Mouse (Mus musculus): ENCODE results near the gene Fpgs.

Fpgs gene

DNA sequence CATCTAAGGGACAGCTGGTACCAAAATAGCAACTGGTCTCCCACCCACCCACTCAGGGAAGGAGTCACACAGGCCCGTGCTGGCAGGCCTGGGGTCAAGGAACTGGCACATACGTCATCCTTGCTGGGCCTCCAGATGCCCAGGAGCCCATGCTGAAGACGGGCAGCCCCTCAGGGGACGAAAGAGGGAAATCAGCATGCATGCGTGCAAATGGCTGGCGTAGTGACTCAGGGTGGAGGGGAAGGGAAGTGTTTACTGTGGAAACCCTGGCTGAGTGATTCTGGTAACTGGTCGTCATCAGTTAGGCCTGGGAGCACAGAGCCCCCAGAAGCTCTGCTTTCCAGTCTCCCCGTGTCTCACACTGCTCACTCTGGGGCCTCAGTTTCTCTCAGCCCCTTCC lies 38.6 kb downstream of the Fpgs start:
- no peak for DNase-seq

DNA sequence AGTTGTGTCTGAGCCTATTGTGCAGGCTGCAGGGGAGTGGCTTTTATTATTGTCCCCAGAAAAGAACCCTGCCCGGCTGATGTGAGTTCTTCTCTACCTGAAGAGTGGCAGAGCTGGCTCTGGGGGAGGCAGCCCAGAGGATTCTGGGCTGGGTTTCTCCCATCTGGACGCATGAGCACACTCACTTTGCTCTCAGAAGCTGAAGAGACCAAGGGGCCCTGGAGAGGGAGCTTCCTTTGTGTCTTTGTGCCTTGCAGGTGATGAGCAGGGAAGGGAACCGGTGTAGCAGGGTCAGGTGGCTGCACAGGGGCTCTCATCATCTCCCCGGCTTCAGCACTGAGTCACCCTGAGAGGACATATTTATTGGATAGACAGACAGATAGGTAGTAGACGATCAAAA lies 41.7 kb downstream of the Fpgs start:
- DNase-seq: no peak

- peak; percentile 78 for DNase-seq
These were observed 42.3 kb downstream of the Fpgs start for GRCm38 (mm10) chr2:32661509-32662107.

DNA sequence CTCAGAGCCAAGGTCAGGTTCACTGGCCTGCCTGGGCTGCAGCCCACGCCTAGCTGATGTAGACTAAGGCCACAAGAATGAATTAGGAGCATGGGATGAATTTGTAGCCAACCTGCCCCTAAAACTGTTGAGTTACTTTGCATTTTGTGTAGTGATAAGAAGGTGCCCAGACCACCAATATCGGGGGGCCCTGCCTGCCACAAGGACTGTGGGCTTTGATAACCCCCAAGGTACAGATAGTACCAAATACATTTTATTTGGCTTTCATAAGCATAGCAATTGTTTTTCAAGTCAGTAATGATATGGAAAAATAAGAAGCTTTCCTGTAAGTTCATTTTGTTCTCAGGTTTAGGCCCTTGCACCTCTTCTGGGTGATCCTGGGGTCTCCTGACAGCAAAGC lies 45.1 kb downstream of the Fpgs start:
- no peak for DNase-seq

DNA sequence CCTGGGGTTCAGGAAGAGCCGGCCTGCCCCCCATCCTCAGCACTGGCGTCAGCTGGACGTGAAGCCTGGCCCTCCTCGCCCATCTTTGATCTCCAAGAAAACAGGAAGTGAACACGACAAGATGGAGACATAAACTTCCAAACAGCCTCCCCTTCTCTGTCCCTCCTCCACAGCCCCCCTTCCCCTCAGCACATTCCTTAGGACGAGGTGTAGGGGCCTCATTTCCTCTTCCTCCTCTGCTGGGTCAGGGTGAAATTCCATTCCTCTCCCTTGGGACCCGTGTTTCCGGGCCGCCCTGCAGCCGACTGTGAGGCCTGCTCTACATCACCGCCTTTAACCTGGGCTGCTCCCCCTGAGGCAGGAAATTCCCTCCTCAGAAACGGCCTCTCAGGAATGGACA lies 48.1 kb downstream of the Fpgs start:
- DNase-seq: peak; percentile 87

DNA sequence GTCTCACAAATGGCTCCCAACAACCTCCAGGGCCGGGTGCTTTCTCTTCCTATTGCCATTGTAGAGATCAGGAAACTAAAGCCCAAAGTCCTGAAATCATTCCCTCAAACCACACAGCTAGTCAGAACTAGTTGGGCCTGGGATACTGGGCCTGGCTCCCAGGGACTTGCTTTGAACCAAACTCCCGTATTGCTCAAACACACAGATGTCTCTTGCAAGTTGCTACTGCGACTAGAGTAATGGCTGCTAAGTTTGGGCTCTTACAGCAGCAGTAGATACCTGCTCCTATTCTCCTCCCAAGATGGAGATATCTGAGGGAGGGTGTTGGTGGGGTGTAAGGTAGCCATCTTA lies 48.6 kb downstream of the Fpgs start:
- no peak for DNase-seq

DNA sequence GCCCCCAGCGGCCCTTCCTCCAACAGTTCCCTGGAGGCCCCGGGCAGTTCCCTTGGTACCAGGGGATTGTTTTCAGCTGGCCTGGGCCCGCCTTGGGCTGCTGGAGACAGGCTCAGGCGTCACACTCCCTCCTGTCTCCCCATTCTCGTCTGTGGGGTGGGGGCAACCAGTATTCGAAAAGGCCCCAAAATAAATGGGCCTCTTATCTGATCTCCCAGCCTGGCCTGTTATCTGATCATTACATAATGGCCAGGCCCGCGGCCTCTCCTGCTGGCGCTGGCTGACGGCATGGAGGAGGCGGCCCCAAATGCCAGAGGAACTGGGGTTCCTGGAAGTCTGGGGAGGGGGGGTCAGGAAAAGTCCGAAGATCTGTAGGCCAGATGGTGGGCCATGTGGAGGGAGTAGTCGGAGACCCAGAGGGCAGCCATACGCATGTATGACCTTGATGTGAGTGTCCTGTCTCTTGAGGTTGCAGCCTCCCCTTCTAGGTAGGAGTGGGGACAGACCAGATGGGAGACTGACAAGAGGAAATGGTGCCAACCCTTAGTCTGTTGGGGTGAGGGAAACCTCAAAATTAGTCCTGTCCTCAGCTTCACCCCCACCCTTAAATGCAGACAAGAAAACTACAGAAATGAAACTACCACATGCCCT lies 49.1 kb downstream of the Fpgs start:
- peak; percentile 57 for DNase-seq

GRCm38 (mm10) chr2:32653764-32654163 lies 50.2 kb downstream of the Fpgs start:
- no peak for DNase-seq

DNA sequence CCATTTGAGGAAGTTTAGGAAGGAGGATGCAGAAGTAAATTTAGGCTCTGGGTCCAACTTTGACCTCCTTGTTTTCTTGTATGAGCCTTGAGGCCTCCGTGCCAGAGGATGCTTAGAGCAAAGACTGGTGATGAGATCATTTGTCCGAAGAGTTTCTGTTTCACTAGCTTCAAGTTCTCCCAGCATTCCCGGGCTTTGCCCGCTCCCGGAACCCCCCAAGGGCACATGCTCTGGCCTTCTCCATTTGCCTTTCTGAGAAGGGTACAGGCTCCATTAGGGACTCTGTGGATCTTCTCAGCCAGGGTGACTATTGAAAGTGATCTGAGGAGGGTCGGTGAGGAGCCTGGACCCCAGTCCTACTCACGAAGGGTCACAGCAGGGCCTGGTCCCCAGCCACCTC lies 56.6 kb downstream of the Fpgs start:
- no peak for DNase-seq

DNA sequence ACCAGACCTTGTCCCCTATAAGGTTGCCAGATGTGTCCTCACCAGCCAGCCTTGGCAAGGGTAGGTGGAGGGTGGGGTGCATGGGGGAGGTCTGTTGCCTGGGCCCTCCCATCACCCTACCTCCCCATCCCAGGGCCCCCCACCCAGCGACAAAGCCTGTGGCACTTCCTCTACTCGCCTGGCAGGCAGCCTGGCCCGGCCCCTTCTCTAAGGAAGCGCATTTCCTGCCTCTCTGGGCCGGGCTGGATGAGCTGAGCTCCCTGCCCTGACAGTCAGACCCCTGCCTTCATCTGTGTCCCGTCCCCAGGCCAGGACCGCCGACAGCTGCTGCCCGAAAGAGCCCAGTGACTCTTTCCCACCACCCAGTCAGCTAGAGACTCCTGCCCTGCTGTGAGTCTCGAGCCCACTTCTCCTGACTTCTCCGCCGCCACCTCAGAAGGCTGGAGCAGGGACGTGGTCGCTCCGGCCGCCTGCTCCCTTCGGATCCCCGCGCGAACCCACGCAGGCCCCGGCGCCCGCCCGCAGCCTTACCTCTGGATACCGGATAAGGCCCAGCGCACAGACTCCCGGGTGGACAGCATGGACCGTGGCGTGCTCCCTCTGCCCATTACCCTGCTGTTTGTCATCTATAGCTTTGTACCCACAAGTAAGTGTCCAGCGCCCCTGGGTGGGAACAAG lies 57.4 kb downstream of the Fpgs start, which contains the start of gene Eng:
Gene Eng, plus strand, starts transcription at position 217 of the 678 bp plus-strand sequence.
- peak; percentile 91 for DNase-seq

- DNase-seq: no peak
These were observed 58.3 kb downstream of the Fpgs start for GRCm38 (mm10) chr2:32645647-32646046.

- DNase-seq: no peak
These were observed 59.0 kb downstream of the Fpgs start for GRCm38 (mm10) chr2:32644799-32645475.

- no peak for DNase-seq
These were observed 59.9 kb downstream of the Fpgs start for GRCm38 (mm10) chr2:32644083-32644482.

GRCm38 (mm10) chr2:32642813-32643212 lies 61.1 kb downstream of the Fpgs start:
- DNase-seq: peak; percentile 74

GRCm38 (mm10) chr2:32641810-32642209 lies 62.1 kb downstream of the Fpgs start:
- no peak for DNase-seq

DNA sequence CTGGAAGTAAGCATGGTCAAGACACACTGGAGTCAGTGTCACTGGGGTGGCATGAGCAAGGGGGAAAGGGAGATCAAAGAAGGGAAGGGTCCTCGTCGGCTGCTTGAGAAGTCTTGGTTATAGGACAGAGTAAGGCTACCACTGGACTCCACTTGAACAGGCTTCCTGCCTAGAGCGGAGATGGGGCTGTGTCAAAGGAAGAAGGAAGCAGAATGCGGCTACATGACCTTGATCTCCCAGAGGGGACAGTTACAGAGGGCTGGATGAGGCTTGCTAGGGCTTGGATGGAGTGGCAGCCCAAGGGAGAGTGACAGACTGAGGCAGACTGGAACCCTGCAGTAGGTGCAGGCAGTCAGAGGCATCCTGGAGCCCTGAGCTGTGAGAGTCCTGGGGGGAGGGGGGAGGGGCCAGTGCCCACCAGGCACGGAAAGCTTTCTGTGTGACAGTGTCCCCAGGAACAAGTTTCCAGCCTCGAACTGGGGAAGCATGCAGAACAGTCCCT lies 63.3 kb downstream of the Fpgs start:
- DNase-seq: no peak

DNA sequence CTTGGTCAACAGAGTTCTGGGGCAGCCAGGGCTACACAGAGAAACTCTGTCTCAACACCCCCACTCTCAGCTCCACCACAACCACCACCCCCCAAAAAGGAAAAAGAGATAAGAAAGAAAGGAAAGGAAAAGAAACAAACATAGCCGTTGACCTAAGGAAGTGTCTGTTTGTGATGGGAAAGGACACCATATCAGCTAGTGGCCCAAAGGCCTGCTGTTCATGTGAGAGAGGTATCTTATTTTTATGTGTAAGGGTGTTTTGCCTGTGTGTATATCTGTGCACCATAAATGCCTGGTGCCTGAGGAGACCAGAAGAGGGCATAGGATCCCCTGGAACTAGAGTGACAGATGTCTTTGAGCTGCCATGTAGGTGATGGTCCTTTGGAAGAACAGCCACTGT lies 64.3 kb downstream of the Fpgs start:
- DNase-seq: no peak

GRCm38 (mm10) chr2:32637778-32638281 lies 66.1 kb downstream of the Fpgs start:
- peak; percentile 85 for DNase-seq

GRCm38 (mm10) chr2:32636617-32637016 lies 67.3 kb downstream of the Fpgs start:
- no peak for DNase-seq

DNA sequence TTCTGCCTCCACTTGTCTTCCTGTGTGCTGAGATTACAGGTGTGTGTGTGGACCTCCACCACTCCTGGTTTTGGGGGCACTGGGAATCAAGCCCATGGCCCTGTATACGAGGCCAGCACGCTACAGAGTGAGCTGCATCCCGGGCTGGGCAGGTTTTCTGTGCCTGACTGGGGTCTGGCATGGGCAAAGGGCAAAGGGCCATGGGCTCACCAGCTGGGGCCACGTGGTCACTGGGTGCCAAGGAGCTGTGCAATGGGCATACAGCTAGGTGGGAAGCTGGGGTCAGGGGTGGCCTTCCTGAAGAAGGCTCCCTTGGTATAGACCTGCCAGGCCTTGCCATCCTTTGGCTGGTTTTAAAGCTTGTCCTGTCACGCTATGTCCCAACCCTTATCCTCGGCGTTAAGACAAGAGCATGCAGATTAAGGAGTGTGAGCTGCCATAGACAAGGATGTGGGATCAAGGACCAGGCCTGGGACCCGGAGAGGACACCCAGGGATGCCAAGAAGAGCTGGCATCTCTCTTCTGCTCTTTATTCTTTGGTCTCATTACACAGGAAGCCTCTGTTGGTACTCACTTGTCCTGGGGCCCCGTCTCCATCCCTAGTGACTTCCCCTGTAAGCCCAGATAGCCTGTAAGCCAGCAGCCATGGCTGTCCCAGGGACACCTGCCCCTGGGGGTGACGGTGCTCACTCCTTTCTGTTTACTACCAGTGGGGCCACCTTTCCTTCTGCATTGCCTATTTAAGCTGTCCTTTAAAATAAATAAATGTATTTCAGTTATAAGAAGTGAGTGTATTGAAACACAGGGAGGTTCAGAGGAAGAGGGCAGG lies 69.5 kb downstream of the Fpgs start:
- no peak for DNase-seq

- DNase-seq: peak; percentile 72
These were observed 70.3 kb downstream of the Fpgs start for GRCm38 (mm10) chr2:32633660-32634059.

All from kidney, postnatal 10 days (tissue).